Mouse (Mus musculus) brain, embryonic 14.5 days (tissue): Measurements from ENCODE around the gene Lgr4.

Experiments
- CTCF ChIP-seq: fragments of 200-500 bp; IDR thresholded peaks from 2 replicates; pipeline ENCODE4 v1.5.1; 2012; ENCODE audit warnings: inconsistent platforms, mild to moderate bottlenecking, moderate library complexity, borderline replicate concordance; ENCODE audit not compliant: insufficient read depth, insufficient read length; ENCODE audit errors: extremely low read depth
- POLR2A ChIP-seq: fragments of 200-500 bp; IDR thresholded peaks from 2 replicates; pipeline ENCODE4 v1.6.1; 2012; ENCODE audit warnings: mild to moderate bottlenecking, inconsistent platforms, borderline replicate concordance; ENCODE audit not compliant: poor library complexity, insufficient read depth, insufficient read length, severe bottlenecking; ENCODE audit errors: extremely low read depth

GRCm38 (mm10) chr2:109896311-109896710 is 21.1 kb upstream of the Lgr4 start:
- no peak for TF ChIP-seq CTCF
- no peak for TF ChIP-seq POLR2A
